In the genomic region with DNA sequence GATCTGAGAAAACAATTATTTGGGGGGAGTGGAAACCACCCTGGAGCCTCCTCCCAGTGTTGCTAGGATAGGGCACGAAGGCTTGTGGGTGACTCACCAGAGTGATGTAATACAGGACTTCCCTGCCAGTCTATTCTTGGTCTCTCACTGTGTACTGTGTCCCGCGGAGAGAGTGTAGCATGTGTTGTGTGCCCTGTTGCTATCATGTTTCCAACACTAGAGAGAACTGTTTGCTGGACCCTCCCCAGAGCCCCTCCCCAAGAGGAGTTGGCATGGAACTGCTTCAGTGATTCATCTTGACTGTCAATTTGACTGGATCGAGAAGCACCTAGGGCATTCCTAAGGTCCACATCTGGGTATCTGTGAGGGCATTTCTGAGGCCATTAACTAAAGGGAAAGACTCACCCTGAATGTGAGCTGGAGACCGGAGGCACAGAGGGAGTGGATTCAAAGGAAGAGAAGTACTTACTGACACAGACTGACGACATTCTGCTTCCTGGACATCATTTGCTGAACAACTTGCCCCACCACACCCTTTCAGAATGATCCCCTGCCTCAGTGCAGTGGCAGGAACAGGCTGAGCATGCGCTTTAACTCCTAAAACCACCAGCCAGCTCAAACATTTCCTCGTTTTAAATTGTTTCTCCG, we compare ENCODE assay signal across 9 mouse cellular contexts. TPM values are rescaled to one million over a fixed set of nuclear protein-coding genes. Genes with fewer than 3 reads are reported as not detected.
DNase-seq lines count a peak whose midpoint lies in the region; ATAC-seq lines count a peak whose summit lies in the region.
"Had no signal": no experiment of that assay in that cellular context is flagged by ENCODE, and none has a peak within 500 bp of the region (broad histone marks: within the 10 kb centered on the region; RNA-seq: fewer than 3 reads in every experiment).

No protein-coding gene starts in this region.

- WGBS in liver, embryonic 13.5 days (ENCODE audit: insufficient replicate concordance): 48% methylated on average over 9 of the region's 9 CpGs
- WGBS in stomach, embryonic 16.5 days: 57% methylated on average over 9 of the region's 9 CpGs

- no peak overlapping the region for H3K4me2 ChIP-seq in liver, embryonic 13.5 days
- H3K4me2 ChIP-seq in stomach, embryonic 16.5 days (ENCODE audit: low read depth, low read length): no peak overlapping the region

- intact Hi-C loops in heart, postnatal 36 days (cut with DNase I): no loop called here

- H3K36me3 ChIP-seq in liver, embryonic 13.5 days: no peaks in the 10 kb centered on the region
- H3K36me3 ChIP-seq in stomach, embryonic 16.5 days (ENCODE audit: control insufficient read depth, insufficient read depth, low read length): no peaks in the 10 kb centered on the region

- no peaks in the 10 kb centered on the region for H3K27me3 ChIP-seq in liver, embryonic 13.5 days
- no peaks in the 10 kb centered on the region for H3K27me3 ChIP-seq in stomach, embryonic 16.5 days (ENCODE audit: control insufficient read depth, insufficient read depth, low read length)

- peak; percentile 43; the same call in 1 of the 2 replicates for ATAC-seq in liver, embryonic 13.5 days (ENCODE audit: low read depth)
- peak; percentile 66; the same call in 1 of the 2 replicates for ATAC-seq in stomach, embryonic 16.5 days (ENCODE audit: insufficient read depth, low FRiP score)

- H3K9me3 ChIP-seq in liver, embryonic 13.5 days (replicated peaks): no peaks in the 10 kb centered on the region
- H3K9me3 ChIP-seq in stomach, embryonic 16.5 days (replicated peaks; ENCODE audit: control insufficient read depth, low read length): no peaks in the 10 kb centered on the region

- H3K4me1 ChIP-seq in liver, embryonic 13.5 days (replicated peaks): peaks cover 24% of the 10 kb centered on the region
- H3K4me1 ChIP-seq in stomach, embryonic 16.5 days (ENCODE audit: control insufficient read depth, insufficient read depth, low read length): no peaks in the 10 kb centered on the region

- H3K27ac ChIP-seq in liver, embryonic 13.5 days: peak overlapping the region; percentile 55; the same call in 1 of the 2 replicates
- peak overlapping the region; percentile 18; the same call in 1 of the 2 replicates for H3K27ac ChIP-seq in stomach, embryonic 16.5 days (ENCODE audit: low read length)

- H3K4me3 ChIP-seq in liver, embryonic 13.5 days (replicated peaks): no peak overlapping the region
- no peak overlapping the region for H3K4me3 ChIP-seq in stomach, embryonic 16.5 days (replicated peaks; ENCODE audit: low read length)

- peak; percentile 42 to 80 for DNase-seq in adrenal gland, adult (ENCODE audit: inconsistent age in 2 of 2, low spot score in 1 of 2)
- DNase-seq in adrenal gland, postnatal 25 days: no peak
- DNase-seq in liver, embryonic 13.5 days: no peak
- DNase-seq in liver: no peak
- peak; percentile 47 to 70 for DNase-seq in heart, postnatal 36 days
- no peak for DNase-seq in frontal cortex, adult 2 months (ENCODE audit: extremely low spot score in 1 of 2, low spot score in 1 of 2)
- DNase-seq in embryo, embryonic 10 days (ENCODE audit: low spot score): no peak
- DNase-seq: kidney, postnatal 14 days had no signal

- no peak overlapping the region for H3K9ac ChIP-seq in liver, embryonic 13.5 days
- peak overlapping the region; percentile 11; the same call in 1 of the 2 replicates for H3K9ac ChIP-seq in stomach, embryonic 16.5 days (ENCODE audit: low read length)

RNA-seq across cellular contexts. Expression of a gene that starts 9.2 kb away (rescaled TPM):
- 2.5 TPM in 1 of 2 replicates, not detected in the other for total RNA-seq in adrenal gland, postnatal 25 days (2021)
- polyA plus RNA-seq in liver, embryonic 13.5 days (2015; fragmentation: Nextera tagmentation; extraction: Ambion mirVana): 19.7 and 24.6 TPM in 2 replicates
- total RNA-seq in heart, postnatal 36 days (2021): not detected
- polyA plus RNA-seq in stomach, embryonic 16.5 days (2015; fragmentation: Nextera tagmentation; extraction: Ambion mirVana): 2.9 and 3.8 TPM in 2 replicates
- polyA plus RNA-seq in frontal cortex, adult 2 months (2012; rRNA removed): 0.32 and 0.58 TPM in 2 replicates

Comparison
In these comparisons a context has a peak if more than half of its experiments do, and no peak if none do; other contexts are left out.
1. DNase-seq: peak in adrenal gland, adult (2 of 2) and heart, postnatal 36 days (2 of 2); none in adrenal gland, postnatal 25 days (single experiment), liver, embryonic 13.5 days (single experiment), liver (single experiment), frontal cortex, adult 2 months (0 of 2) and embryo, embryonic 10 days (single experiment).